Mouse (Mus musculus) heart, adult 2 months (tissue): ENCODE measurements around the gene Ern2. TPM values are rescaled to one million over a fixed set of nuclear protein-coding genes. Genes with fewer than 3 reads are reported as not detected.

Source experiments
- DNase-seq, 2 experiments: peaks; one replicate each; pipeline ENCODE4 v3.0.0; 2021
- H3K27ac ChIP-seq: fragments of 200-600 bp; 2 replicates; pipeline ENCODE4 v1.8.1; 2022
- H3K27me3 ChIP-seq: fragments of 200-500 bp; 2 replicates; pipeline ENCODE4 v1.6.1; 2012; ENCODE audit warnings: mild to moderate bottlenecking, low read length, inconsistent platforms, mixed read lengths; ENCODE audit not compliant: control insufficient read depth, insufficient read depth
- H3K36me3 ChIP-seq: fragments of 200-500 bp; 2 replicates; pipeline ENCODE4 v1.6.1; 2012; ENCODE audit warnings: low read length, inconsistent platforms; ENCODE audit not compliant: control insufficient read depth, insufficient read depth
- H3K4me1 ChIP-seq: fragments of 200-500 bp; 2 replicates; pipeline ENCODE4 v1.6.1; 2011; ENCODE audit warnings: low read length; ENCODE audit not compliant: control insufficient read depth, insufficient read depth
- H3K4me3 ChIP-seq: fragments of 200-600 bp; 2 replicates; pipeline ENCODE4 v1.8.1; 2022
- H3K79me2 ChIP-seq: fragments of 200-500 bp; replicated peaks from 2 replicates; pipeline ENCODE4 v1.6.1; 2012; ENCODE audit warnings: mild to moderate bottlenecking, inconsistent platforms, low read length, moderate library complexity, mixed read lengths; ENCODE audit not compliant: control insufficient read depth, insufficient read depth
- H3K9ac ChIP-seq: fragments of 200-500 bp; 2 replicates; pipeline ENCODE4 v1.6.1; 2012; ENCODE audit warnings: low read depth, mild to moderate bottlenecking, control low read depth, inconsistent platforms, low read length, mixed read lengths
- CTCF ChIP-seq: fragments of 200-600 bp; IDR thresholded peaks from 2 replicates; pipeline ENCODE4 v1.8.1; 2022; ENCODE audit warnings: antibody characterized with exemption, mild to moderate bottlenecking, moderate library complexity
- EP300 ChIP-seq: fragments of 200-500 bp; IDR thresholded peaks from 2 replicates; pipeline ENCODE4 v1.6.1; 2011; ENCODE audit warnings: low read depth, low read length, control low read depth; ENCODE audit not compliant: insufficient read depth
- POLR2A ChIP-seq: fragments of 200-500 bp; IDR thresholded peaks from 2 replicates; pipeline ENCODE4 v1.6.1; 2011; ENCODE audit warnings: mild to moderate bottlenecking, low read depth, low read length, control low read depth; ENCODE audit not compliant: insufficient read depth
- WGBS: fragments of 180-500 bp; shearing (Covaris S2); methylation state at CpG from one replicate; pipeline ENCODE4 v1.1.7; 2018; 5-methylcytosine and 5-hydroxymethylcytosine counted together
- intact Hi-C: fragments of 180-260 bp; cut with DNase I; formaldehyde crosslinking; loops from one replicate; pipeline ENCODE4 v1.15.1; 2025
- polyA plus RNA-seq: library from polyadenylated mRNA; depleted of rRNA; stranded (reverse); fragments of >200 nt; gene quantifications from 2 replicates; pipeline ENCODE4 v1.2.3, GENCODE M21; 2012; rRNA removed
- total RNA-seq, 2 experiments: library from RNA; stranded (reverse); gene quantifications; 2 replicates each; pipeline ENCODE4 v1.2.3; 2021

Ern2 gene
- total and polyA plus RNA-seq, 3 experiments: 0.53 TPM; not detected in 2

DNA sequence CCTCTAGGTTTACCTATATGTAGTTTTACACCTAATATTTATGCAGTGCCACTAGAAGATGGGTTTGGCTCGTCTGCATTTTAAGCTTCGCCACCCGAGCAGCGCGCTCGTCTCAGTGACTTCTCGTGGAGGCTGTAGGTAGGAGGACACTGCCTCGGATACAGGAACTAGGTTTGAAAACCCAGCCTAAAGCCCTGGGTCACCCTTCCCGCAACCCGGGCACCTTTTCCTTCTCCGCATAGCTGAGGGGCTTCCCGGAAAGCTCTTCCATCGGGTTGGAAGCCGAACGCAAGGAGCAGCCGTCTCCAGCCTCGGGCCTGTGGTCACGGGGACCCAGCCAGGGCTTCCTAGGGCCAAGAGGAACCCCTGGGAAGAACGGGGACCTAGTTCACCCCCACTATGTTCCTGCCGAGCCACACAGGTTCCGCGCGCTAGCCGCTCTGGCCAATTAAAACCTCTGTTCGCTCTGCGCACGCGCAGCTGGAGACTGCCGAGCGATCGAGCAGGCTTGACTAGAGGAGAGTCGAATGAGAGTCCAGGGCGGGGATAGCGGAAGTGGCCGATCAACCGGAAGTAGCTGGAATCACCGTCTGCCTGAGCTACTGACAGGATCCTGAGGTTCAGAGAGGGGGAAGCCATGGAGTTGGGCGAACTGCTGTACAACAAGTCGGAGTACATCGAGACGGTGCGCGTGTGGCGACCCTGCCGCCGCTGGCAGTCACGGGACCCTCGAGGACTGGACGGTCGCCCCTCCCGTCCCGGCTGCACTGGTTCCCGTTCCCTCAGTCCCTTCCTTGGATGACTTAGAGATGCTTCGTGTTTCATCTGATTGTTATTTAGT, 53.3 kb downstream of the Ern2 start, which contains the start of the genes Palb2 and Dctn5:
TSS of gene Palb2 (minus strand) at position 489 of the 841 bp plus-strand sequence.
TSS of gene Dctn5 (plus strand) at position 545 of the 841 bp plus-strand sequence.
- under 1% methylated on average over 54 of the region's 54 CpGs for WGBS
- Histone ChIP-seq H3K79me2 (no peaks in the 10 kb centered on the region), H3K36me3 (peaks cover 12% of the 10 kb centered on the region; the same call in 1 of the 2 replicates), H3K4me3 (peak within 1 kb of the TSS; percentile 96), H3K27me3 (no peaks in the 10 kb centered on the region), H3K4me1 (no peaks in the 10 kb centered on the region), H3K27ac (peak within 1 kb of the TSS; percentile 87), H3K9ac (peak within 1 kb of the TSS; percentile 94)
- intact Hi-C loops: loop anchor here (2.0 kb wide), 3 partner anchors 30 to 152 kb away; partner anchors contain the start of genes Cog7, Ears2 and Ubfd1
- TF ChIP-seq EP300 (peak; percentile 74; the same call in 1 of the 2 replicates), POLR2A (peak; percentile 90), CTCF (no peak)
- peak; percentile 98 to 100 for DNase-seq

- H3K27ac ChIP-seq: no peak overlapping the region
- no peak for DNase-seq
- no peak for TF ChIP-seq CTCF
- TF ChIP-seq POLR2A: no peak
- no peak for TF ChIP-seq EP300
- no peaks in the 10 kb centered on the region for H3K4me1 ChIP-seq
- no peaks in the 10 kb centered on the region for H3K27me3 ChIP-seq
- no peak overlapping the region for H3K9ac ChIP-seq
- no peaks in the 10 kb centered on the region for H3K79me2 ChIP-seq
- H3K4me3 ChIP-seq: no peak overlapping the region
- intact Hi-C loops: loop anchor here (2.0 kb wide), 3 partner anchors 29 to 151 kb away; partner anchors contain the start of genes Cog7, Ears2 and Ubfd1
- peaks cover 12% of the 10 kb centered on the region; the same call in 1 of the 2 replicates for H3K36me3 ChIP-seq
Measured at GRCm38 (mm10) chr7:122131834-122132233, 54.2 kb downstream of the Ern2 start.

DNA sequence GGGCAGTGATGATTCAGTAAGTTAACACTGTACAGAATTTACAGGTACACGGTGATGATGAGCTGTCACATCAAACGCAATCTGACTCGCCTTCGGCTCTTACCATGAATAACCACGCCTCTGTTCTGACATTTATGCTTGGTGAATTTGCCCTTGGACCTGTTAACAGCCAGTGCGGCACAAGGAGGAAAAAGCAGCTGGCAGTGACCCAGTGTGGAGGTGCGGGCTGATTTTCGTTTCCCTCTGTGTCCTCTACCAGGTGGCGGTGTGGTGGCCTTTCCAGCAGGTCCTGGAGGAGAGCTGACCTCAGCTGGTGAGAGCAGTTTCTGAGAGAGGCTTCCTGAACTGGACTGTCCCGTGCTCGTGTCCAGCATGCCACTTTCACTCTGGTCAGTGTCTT, 59.1 kb downstream of the Ern2 start:
- Histone ChIP-seq H3K4me3 (no peak overlapping the region), H3K4me1 (no peaks in the 10 kb centered on the region), H3K9ac (no peak overlapping the region), H3K79me2 (no peaks in the 10 kb centered on the region), H3K27ac (no peak overlapping the region), H3K36me3 (no peaks in the 10 kb centered on the region), H3K27me3 (no peaks in the 10 kb centered on the region)
- TF ChIP-seq CTCF: no peak
- TF ChIP-seq EP300: no peak
- TF ChIP-seq POLR2A: no peak
- WGBS: 90% methylated on average over 11 of the region's 11 CpGs
- DNase-seq: no peak
- intact Hi-C loops: no loop called here

GRCm38 (mm10) chr7:122125636-122126035, 60.4 kb downstream of the Ern2 start:
- H3K9ac ChIP-seq: no peak overlapping the region
- 80% methylated on average over 8 of the region's 8 CpGs for WGBS
- H3K79me2 ChIP-seq: no peaks in the 10 kb centered on the region
- H3K4me1 ChIP-seq: no peaks in the 10 kb centered on the region
- no peak overlapping the region for H3K27ac ChIP-seq
- H3K36me3 ChIP-seq: no peaks in the 10 kb centered on the region
- no peak for DNase-seq
- intact Hi-C loops: no loop called here
- H3K4me3 ChIP-seq: no peak overlapping the region
- H3K27me3 ChIP-seq: no peaks in the 10 kb centered on the region
- TF ChIP-seq CTCF (no peak), POLR2A (no peak), EP300 (no peak)

- no peak for DNase-seq
- no peak overlapping the region for H3K4me3 ChIP-seq
- no peaks in the 10 kb centered on the region for H3K79me2 ChIP-seq
- WGBS: 77% methylated on average over 4 of the region's 4 CpGs
- intact Hi-C loops: no loop called here
- H3K4me1 ChIP-seq: no peaks in the 10 kb centered on the region
- no peak overlapping the region for H3K9ac ChIP-seq
- no peak for TF ChIP-seq POLR2A
- H3K27me3 ChIP-seq: no peaks in the 10 kb centered on the region
- H3K36me3 ChIP-seq: no peaks in the 10 kb centered on the region
- no peak overlapping the region for H3K27ac ChIP-seq
Measured at GRCm38 (mm10) chr7:122123518-122123917, 62.5 kb downstream of the Ern2 start.

Other genes starting within 250 kb of the Ern2 start
- 10 to 100 TPM; 17.0 to 19.5 TPM for gene Cog7, start 204.5 kb downstream of the Ern2 start, total RNA-seq
- 16.7 and 20.0 TPM in 2 replicates for gene Cog7, start 204.5 kb downstream of the Ern2 start, polyA plus RNA-seq
- gene Gga2, start 165.0 kb downstream of the Ern2 start, total RNA-seq: 10 to 100 TPM; 25.3 to 28.5 TPM
- gene Gga2, start 165.0 kb downstream of the Ern2 start, polyA plus RNA-seq: 25.7 and 30.1 TPM in 2 replicates
- 10 to 100 TPM; 30.4 to 37.2 TPM for gene Ubfd1, start 119.0 kb downstream of the Ern2 start, total RNA-seq
- gene Ubfd1, start 119.0 kb downstream of the Ern2 start, polyA plus RNA-seq: 17.8 and 27.6 TPM in 2 replicates
- 10 to 100 TPM; 11.8 to 12.9 TPM for gene Ears2, start 118.9 kb downstream of the Ern2 start, total RNA-seq
- 10.6 and 11.8 TPM in 2 replicates for gene Ears2, start 118.9 kb downstream of the Ern2 start, polyA plus RNA-seq
- 1,000 to 10,000 TPM; 1,546 to 1,742 TPM for gene Ndufab1, start 84.3 kb downstream of the Ern2 start, total RNA-seq
- 502 and 847 TPM in 2 replicates for gene Ndufab1, start 84.3 kb downstream of the Ern2 start, polyA plus RNA-seq
- under 1 TPM; 0.55 to 0.63 TPM for gene Palb2, start 53.2 kb downstream of the Ern2 start, total RNA-seq
- gene Palb2, start 53.2 kb downstream of the Ern2 start, polyA plus RNA-seq: 0.74 and 0.94 TPM in 2 replicates
- gene Dctn5, start 53.2 kb downstream of the Ern2 start, total RNA-seq: 10 to 100 TPM; 25.3 to 26.1 TPM
- 40.5 and 55.8 TPM in 2 replicates for gene Dctn5, start 53.2 kb downstream of the Ern2 start, polyA plus RNA-seq
- under 1 TPM; 0.50 to 0.59 TPM for gene Plk1, start 26.8 kb downstream of the Ern2 start, total RNA-seq
- 0.68 and 0.85 TPM in 2 replicates for gene Plk1, start 26.8 kb downstream of the Ern2 start, polyA plus RNA-seq
- 1 to 10 TPM; 2.9 to 3.7 TPM for gene Chp2, start 33.3 kb upstream of the Ern2 start, total RNA-seq
- gene Chp2, start 33.3 kb upstream of the Ern2 start, polyA plus RNA-seq: 2.5 and 3.7 TPM in 2 replicates
- 1 to 10 TPM; 3.8 to 4.5 TPM for gene Prkcb, start 102.5 kb upstream of the Ern2 start, total RNA-seq
- 3.6 and 4.5 TPM in 2 replicates for gene Prkcb, start 102.5 kb upstream of the Ern2 start, polyA plus RNA-seq